Mouse (Mus musculus): ENCODE measurements at regions not wholly inside any gene's neighbourhood (a gene's known extent, or its start where the extent isn't known, plus 50 kb on each side); places are given as distances from the start of the nearest gene placed in this dataset.

DNA sequence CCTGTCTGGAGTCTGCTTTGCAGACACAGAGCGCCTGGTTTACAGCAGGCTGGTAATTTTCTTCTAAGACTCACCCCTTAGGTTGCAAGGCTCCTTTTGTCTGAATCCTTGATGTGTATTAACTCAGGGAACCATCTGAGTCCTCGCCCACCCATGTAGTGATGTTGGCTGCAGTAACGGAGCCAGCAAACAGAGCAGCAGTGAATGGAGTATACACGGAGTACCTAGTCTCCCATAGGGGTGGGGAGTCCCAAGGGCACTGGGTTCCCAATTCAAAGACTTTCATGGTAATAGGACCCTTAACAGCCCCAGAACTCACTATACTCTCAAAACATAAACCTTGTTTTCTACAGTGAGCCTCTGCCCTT lies 171.6 kb upstream of the Cadm1 start:
- peak; percentile 47 for ATAC-seq (ENCODE audit: insufficient read depth, low FRiP score, low read depth)
- H3K27ac ChIP-seq: no peak overlapping the region
- 66% methylated on average over 4 of the region's 4 CpGs for WGBS

DNA sequence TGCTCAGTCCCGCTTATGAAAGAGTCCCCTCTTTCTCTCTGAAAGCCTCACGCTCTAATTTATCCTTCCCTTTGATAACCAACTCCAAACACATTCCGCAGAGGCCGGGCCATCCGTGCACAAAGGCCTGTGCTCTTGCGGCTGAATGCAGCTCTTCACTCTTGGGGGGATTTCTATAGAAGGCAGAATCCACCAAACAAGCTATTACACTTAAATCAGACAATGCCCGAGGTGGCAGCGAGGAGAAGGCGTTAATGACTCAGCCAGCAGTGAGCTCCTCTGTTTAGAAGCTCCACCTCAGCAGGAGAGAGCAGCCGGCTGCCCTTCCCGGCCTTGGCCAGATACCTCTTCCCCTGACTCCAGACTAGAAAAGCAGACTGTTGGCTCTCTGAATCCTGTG lies 166.9 kb upstream of the Cadm1 start:
- Histone ChIP-seq H3K4me2 (no peak overlapping the region), H3K27ac (no peak overlapping the region), H3K36me3 (no peaks in the 10 kb centered on the region), H3K27me3 (replicated peaks) (peaks cover 11% of the 10 kb centered on the region; the same call in 1 of the 2 replicates), H3K4me1 (peaks cover 11% of the 10 kb centered on the region), H3K9me3 (no peaks in the 10 kb centered on the region), H3K4me3 (replicated peaks) (no peak overlapping the region), H3K9ac (no peak overlapping the region)
- no peak for ATAC-seq (ENCODE audit: insufficient read depth, low FRiP score, low read depth)
- 39% methylated on average over 11 of the region's 11 CpGs for WGBS

More for the DNA sequence above, 171.6 kb upstream of the Cadm1 start:
- Histone ChIP-seq H3K4me3 (replicated peaks) (no peak overlapping the region), H3K4me2 (no peak overlapping the region), H3K4me1 (peaks cover 6% of the 10 kb centered on the region; the same call in 1 of the 2 replicates), H3K27me3 (replicated peaks) (no peaks in the 10 kb centered on the region), H3K9ac (no peak overlapping the region), H3K36me3 (no peaks in the 10 kb centered on the region), H3K9me3 (no peaks in the 10 kb centered on the region)

DNA sequence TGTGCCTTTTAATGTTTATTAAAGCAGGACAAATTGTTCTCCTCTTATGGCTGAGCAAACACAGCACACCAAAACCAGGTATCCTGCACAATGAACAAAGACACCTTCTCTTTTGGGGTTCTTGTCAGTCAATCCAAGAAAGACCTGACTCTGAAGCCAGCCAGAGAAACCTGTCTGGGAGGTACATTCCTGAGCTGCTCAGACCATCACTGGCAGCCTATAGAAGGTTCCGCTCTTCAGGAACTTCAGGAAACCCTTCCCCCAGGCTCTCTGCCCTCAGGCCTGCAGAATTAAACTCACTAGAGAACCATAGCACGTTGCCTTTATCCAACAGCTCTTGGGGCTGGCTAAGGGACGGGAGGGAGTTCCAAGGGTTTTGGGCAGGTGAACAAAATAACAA lies 165.2 kb upstream of the Cadm1 start:
- no peak overlapping the region for H3K27ac ChIP-seq
- no peaks in the 10 kb centered on the region for H3K36me3 ChIP-seq
- ATAC-seq (ENCODE audit: insufficient read depth, low FRiP score, low read depth): no peak
- no peak overlapping the region for H3K4me3 ChIP-seq (replicated peaks)
- no peak overlapping the region for H3K4me2 ChIP-seq
- H3K9ac ChIP-seq: no peak overlapping the region
- WGBS: 62% methylated on average over 3 of the region's 3 CpGs
- H3K27me3 ChIP-seq (replicated peaks): peaks cover 18% of the 10 kb centered on the region; the same call in 1 of the 2 replicates
- H3K9me3 ChIP-seq: no peaks in the 10 kb centered on the region
- peaks cover 14% of the 10 kb centered on the region for H3K4me1 ChIP-seq

DNA sequence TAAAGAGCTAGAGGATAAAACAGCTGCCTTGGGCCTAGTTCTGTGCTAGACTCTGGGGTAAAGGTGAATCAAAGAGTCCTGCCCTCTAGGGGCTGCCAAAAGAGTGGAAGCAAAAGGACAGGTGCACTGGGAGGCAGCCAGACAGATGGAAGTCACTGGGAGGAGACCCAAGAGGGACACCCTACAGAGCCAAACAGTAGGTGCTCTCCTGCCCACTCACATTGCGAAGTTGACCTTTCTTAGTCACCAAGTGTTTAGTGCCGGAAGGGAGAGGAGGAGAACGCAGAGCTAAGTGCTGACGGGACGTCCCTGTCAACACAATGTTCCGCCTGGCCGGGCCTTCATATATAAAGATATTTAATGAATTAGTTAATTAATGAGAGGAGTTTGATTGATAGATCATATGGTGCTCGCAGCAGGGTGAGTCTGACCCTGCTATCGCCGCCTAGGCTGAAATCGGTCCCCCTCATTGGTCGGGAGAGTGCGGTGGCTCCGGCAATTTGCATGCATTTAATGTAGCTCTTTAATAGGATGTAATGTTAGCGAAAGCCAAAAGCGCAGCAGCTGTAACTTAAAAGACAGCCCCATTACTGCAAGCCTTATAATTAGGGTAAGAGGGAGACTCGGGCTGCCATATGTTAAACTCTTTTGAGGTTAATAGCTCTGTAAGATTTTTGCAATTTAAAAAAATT lies 162.6 kb upstream of the Cadm1 start:
- ATAC-seq (ENCODE audit: insufficient read depth, low FRiP score, low read depth): no peak
- Histone ChIP-seq H3K4me1 (peaks cover 14% of the 10 kb centered on the region), H3K4me2 (peak overlapping the region; percentile 59), H3K9ac (no peak overlapping the region), H3K27ac (no peak overlapping the region), H3K36me3 (no peaks in the 10 kb centered on the region), H3K27me3 (replicated peaks) (peaks cover 18% of the 10 kb centered on the region; the same call in 1 of the 2 replicates), H3K4me3 (replicated peaks) (peak overlapping the region; percentile 23; the same call in 1 of the 2 replicates), H3K9me3 (no peaks in the 10 kb centered on the region)
- WGBS: 29% methylated on average over 17 of the region's 17 CpGs

DNA sequence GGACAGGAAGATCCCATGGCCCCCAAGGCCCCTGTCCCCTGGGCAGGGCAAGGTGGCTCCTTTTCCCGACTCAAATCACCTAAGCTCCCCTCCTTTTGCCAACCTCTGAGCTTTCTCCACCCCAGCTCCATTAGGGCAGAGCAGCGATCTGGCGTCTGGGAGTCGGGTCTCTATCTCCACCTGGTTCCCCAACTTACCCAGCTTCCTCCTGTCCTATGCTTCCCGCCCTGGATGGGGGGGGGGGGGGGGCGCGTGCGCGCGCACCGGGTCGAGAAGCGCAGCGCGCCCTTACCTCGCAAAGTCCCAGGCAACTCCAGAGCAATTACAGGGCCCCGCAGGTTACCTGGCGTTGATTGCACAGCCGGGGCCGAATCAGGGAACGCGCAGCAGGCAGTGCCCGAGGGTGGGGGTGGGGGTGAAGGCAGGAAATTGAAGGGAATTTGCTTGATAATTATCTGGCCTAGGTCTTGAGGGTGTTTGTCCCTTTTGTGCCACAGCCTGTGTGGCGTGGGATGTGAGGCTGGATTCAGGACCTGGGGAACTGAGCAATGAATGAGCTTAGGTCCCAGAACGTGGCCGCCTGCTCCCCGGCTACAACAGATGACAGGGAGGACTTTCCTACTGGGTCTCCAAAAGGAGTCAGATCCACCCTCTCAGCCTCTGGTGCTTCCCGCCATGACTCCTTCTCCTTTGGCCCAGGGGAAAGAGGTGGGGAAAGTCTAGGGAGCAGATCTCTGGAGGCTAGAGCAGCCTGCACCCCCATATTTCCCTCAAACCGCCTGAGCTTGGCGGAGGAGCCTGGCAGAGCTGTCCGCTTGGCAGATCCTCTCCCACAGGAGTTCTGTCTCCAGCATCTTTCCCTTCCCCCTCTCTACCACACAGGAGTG lies 161.7 kb upstream of the Cadm1 start:
- peak; percentile 70; the same call in 1 of the 2 replicates for ATAC-seq (ENCODE audit: insufficient read depth, low FRiP score, low read depth)
- no peak overlapping the region for H3K9ac ChIP-seq
- H3K4me3 ChIP-seq (replicated peaks): peak overlapping the region; percentile 23
- peaks cover 14% of the 10 kb centered on the region for H3K4me1 ChIP-seq
- no peak overlapping the region for H3K27ac ChIP-seq
- peak overlapping the region; percentile 59 for H3K4me2 ChIP-seq
- no peaks in the 10 kb centered on the region for H3K9me3 ChIP-seq
- 9% methylated on average over 31 of the region's 31 CpGs for WGBS
- H3K36me3 ChIP-seq: no peaks in the 10 kb centered on the region
- peaks cover 18% of the 10 kb centered on the region; the same call in 1 of the 2 replicates for H3K27me3 ChIP-seq (replicated peaks)

- no peak overlapping the region for H3K4me3 ChIP-seq (replicated peaks)
- H3K9ac ChIP-seq: no peak overlapping the region
- no peaks in the 10 kb centered on the region for H3K36me3 ChIP-seq
- no peak for ATAC-seq (ENCODE audit: insufficient read depth, low FRiP score, low read depth)
- H3K27ac ChIP-seq: no peak overlapping the region
- 83% methylated on average over 7 of the region's 7 CpGs for WGBS
- peaks cover 14% of the 10 kb centered on the region for H3K4me1 ChIP-seq
- H3K4me2 ChIP-seq: no peak overlapping the region
- H3K9me3 ChIP-seq: no peaks in the 10 kb centered on the region
- peaks cover 13% of the 10 kb centered on the region; the same call in 1 of the 2 replicates for H3K27me3 ChIP-seq (replicated peaks)
Observed at GRCm38 (mm10) chr9:47372296-47372695, 157.7 kb upstream of the Cadm1 start.

GRCm38 (mm10) chr9:47374086-47374485 lies 155.9 kb upstream of the Cadm1 start:
- H3K4me2 ChIP-seq: no peak overlapping the region
- no peaks in the 10 kb centered on the region for H3K27me3 ChIP-seq (replicated peaks)
- H3K9ac ChIP-seq: no peak overlapping the region
- H3K36me3 ChIP-seq: no peaks in the 10 kb centered on the region
- no peak overlapping the region for H3K27ac ChIP-seq
- H3K4me3 ChIP-seq (replicated peaks): no peak overlapping the region
- no peaks in the 10 kb centered on the region for H3K9me3 ChIP-seq
- 93% methylated on average over 7 of the region's 7 CpGs for WGBS
- H3K4me1 ChIP-seq: no peaks in the 10 kb centered on the region
- ATAC-seq (ENCODE audit: insufficient read depth, low FRiP score, low read depth): no peak

DNA sequence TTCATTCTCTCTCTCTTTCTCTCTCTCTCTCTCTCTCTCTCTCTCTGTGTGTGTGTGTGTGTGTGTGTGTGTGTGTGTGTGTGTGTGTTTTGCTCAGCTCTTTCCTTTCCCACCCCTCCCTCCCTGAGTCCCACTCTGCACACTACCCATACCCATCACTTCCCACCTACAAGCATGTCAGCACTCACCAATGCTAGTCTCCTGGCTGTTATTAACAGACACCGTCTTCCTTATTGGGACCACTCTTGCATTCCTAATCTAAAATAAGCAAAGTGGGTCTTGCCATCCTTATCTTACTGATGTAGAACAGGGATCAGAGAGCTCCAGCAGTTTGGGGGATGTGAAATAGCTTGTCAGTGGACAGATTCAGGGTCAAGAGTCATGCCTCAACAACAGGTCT lies 153.3 kb upstream of the Cadm1 start:
- Histone ChIP-seq H3K9me3 (no peaks in the 10 kb centered on the region), H3K9ac (no peak overlapping the region), H3K4me1 (no peaks in the 10 kb centered on the region), H3K4me3 (replicated peaks) (no peak overlapping the region), H3K36me3 (no peaks in the 10 kb centered on the region), H3K27ac (no peak overlapping the region), H3K4me2 (no peak overlapping the region), H3K27me3 (replicated peaks) (no peaks in the 10 kb centered on the region)
- WGBS: 70% methylated on average over 1 of the region's 1 CpGs
- no peak for ATAC-seq (ENCODE audit: insufficient read depth, low FRiP score, low read depth)

- no peaks in the 10 kb centered on the region for H3K4me1 ChIP-seq
- no peak for ATAC-seq (ENCODE audit: insufficient read depth, low FRiP score, low read depth)
- H3K27me3 ChIP-seq (replicated peaks): no peaks in the 10 kb centered on the region
- no peak overlapping the region for H3K4me3 ChIP-seq (replicated peaks)
- no peaks in the 10 kb centered on the region for H3K36me3 ChIP-seq
- H3K27ac ChIP-seq: no peak overlapping the region
- H3K9me3 ChIP-seq: no peaks in the 10 kb centered on the region
- WGBS: 72% methylated on average over 5 of the region's 5 CpGs
- no peak overlapping the region for H3K9ac ChIP-seq
- H3K4me2 ChIP-seq: no peak overlapping the region
Observed at GRCm38 (mm10) chr9:47378541-47378940, 151.4 kb upstream of the Cadm1 start.

- no peak overlapping the region for H3K4me2 ChIP-seq
- no peaks in the 10 kb centered on the region for H3K36me3 ChIP-seq
- H3K4me3 ChIP-seq (replicated peaks): no peak overlapping the region
- no peak overlapping the region for H3K9ac ChIP-seq
- H3K4me1 ChIP-seq: no peaks in the 10 kb centered on the region
- H3K27ac ChIP-seq: no peak overlapping the region
- 56% methylated on average over 7 of the region's 7 CpGs for WGBS
- ATAC-seq (ENCODE audit: insufficient read depth, low FRiP score, low read depth): no peak
- no peaks in the 10 kb centered on the region for H3K27me3 ChIP-seq (replicated peaks)
- H3K9me3 ChIP-seq: no peaks in the 10 kb centered on the region
Observed at GRCm38 (mm10) chr9:47380361-47380760, 149.6 kb upstream of the Cadm1 start.

DNA sequence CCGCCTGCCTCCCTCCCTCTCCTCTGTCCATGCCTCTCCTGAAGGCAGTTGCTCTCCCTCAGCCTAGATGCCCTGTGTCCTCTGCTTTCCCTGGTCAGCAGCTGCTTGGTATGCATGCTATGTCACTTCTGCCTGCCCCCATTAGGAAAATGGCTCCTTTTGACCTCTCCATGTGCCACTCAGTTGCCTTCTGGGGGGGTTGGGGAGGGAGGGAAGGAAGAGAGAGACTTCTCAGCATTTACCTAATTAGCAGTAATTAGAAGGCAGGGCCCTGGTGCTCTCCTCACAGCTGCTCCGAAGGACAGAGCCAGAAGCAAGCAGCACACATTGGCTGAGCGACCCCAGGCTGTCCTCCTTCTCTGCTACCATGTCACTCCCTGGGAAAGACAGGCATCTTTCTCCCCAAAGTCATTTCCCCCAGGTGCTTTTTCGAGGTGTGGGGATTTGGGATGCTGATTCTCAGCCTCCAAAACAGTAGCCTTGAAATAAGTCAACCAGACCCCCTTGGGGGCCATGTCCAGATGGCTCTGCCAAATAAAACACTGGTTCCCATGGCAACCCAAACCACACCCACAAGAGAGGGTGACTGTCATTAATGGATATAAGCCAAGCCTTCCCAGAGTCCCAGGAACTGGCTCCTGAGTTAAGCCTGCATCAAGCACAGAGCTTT lies 145.7 kb upstream of the Cadm1 start:
- ATAC-seq (ENCODE audit: insufficient read depth, low FRiP score, low read depth): no peak
- H3K9ac ChIP-seq: no peak overlapping the region
- H3K4me1 ChIP-seq: 0 out of 2 replicates have a peak, but pooled peaks cover 3% of the 10 kb centered on the region
- H3K27ac ChIP-seq: no peak overlapping the region
- no peaks in the 10 kb centered on the region for H3K27me3 ChIP-seq (replicated peaks)
- H3K4me3 ChIP-seq (replicated peaks): no peak overlapping the region
- H3K4me2 ChIP-seq: no peak overlapping the region
- 43% methylated on average over 4 of the region's 4 CpGs for WGBS
- no peaks in the 10 kb centered on the region for H3K36me3 ChIP-seq
- no peaks in the 10 kb centered on the region for H3K9me3 ChIP-seq

- Histone ChIP-seq H3K4me1 (0 out of 2 replicates have a peak, but pooled peaks cover 3% of the 10 kb centered on the region), H3K9ac (no peak overlapping the region), H3K27ac (no peak overlapping the region), H3K36me3 (no peaks in the 10 kb centered on the region), H3K4me3 (replicated peaks) (no peak overlapping the region), H3K9me3 (no peaks in the 10 kb centered on the region), H3K27me3 (replicated peaks) (no peaks in the 10 kb centered on the region), H3K4me2 (no peak overlapping the region)
- WGBS: 71% methylated on average over 11 of the region's 11 CpGs
- ATAC-seq (ENCODE audit: insufficient read depth, low FRiP score, low read depth): no peak
Observed at GRCm38 (mm10) chr9:47386646-47387045, 143.3 kb upstream of the Cadm1 start.

All from stomach, embryonic 15.5 days (tissue).